Mouse (Mus musculus): Measurements from ENCODE around the gene Pramef8.

GRCm38 (mm10) chr4:143366415-143367041 lies 45.7 kb upstream of the Pramef8 start:
- no peak for TF ChIP-seq CTCF (IDR thresholded peaks at IDR 0.05; ENCODE audit: low read depth)
- TF ChIP-seq EP300 (IDR thresholded peaks at IDR 0.05; ENCODE audit: low read depth), result no peak
